Mouse (Mus musculus): ENCODE data around the gene Acadm. TPM values are rescaled to one million over a fixed set of nuclear protein-coding genes. Genes with fewer than 3 reads are reported as not detected.

Gene Acadm
- polyA plus RNA-seq, 1 experiment, result 59.9 TPM

- TF ChIP-seq POLR2A (IDR thresholded peaks at IDR 0.05; ENCODE audit: borderline replicate concordance, extremely low read depth, insufficient read depth, insufficient read length, poor library complexity, severe bottlenecking) (no peak), CTCF (IDR thresholded peaks at IDR 0.05; ENCODE audit: borderline replicate concordance, extremely low read depth, insufficient read depth, insufficient read length) (peak; percentile 63; the same call in 1 of the 2 replicates)
- peak; percentile 31 for DNase-seq (ENCODE audit: low read depth)
These were observed 17.4 kb upstream of the Acadm start for GRCm38 (mm10) chr3:153961632-153962389.

DNA sequence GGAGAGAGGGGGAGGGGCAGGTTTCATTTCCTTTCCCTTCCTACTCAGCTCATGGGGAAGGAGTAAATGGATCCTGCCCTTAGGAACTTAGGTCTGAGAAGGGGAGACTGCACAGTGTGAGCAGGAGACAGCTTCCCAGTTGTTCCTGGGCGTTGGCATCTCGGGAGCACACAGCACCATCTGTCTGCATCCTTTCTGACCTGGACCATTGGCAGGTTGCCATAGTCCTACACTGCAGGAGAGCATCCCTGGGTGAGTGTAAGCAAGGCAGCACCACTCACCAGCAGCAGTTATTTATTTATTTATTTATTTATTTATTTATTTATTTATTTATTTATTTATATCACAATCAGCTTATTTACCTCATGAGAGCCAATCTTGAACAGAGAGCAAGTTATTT is 16.5 kb upstream of the Acadm start:
- TF ChIP-seq CTCF (IDR thresholded peaks at IDR 0.05; ENCODE audit: borderline replicate concordance, extremely low read depth, insufficient read depth, insufficient read length) (no peak), POLR2A (IDR thresholded peaks at IDR 0.05; ENCODE audit: borderline replicate concordance, extremely low read depth, insufficient read depth, insufficient read length, poor library complexity, severe bottlenecking) (no peak)
- DNase-seq (ENCODE audit: low read depth), result peak; percentile 44

DNA sequence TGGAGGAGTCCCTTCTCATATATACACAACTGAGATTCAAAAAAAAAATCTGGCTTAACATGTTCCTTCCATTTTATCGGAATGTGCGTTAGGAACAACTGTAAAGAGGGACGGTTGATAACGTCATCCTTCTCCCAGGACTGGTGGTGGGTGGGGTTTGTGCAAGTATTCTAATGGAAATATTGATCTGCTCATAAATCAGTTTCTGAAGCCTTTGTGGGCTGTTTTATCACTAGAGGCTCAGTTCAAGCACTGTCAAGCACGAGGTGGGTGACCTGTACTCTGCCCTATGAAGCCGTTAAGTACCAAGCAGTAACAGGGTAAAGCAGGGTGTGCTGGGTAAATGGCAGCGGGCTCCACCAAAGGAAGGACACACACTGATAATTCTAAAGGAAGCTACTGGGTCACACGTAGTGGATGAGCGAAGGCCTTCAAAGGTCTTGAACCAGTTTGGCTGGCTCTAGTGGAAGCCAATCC is 15.3 kb upstream of the Acadm start:
- DNase-seq (ENCODE audit: low read depth), result no peak
- no peak for TF ChIP-seq POLR2A (IDR thresholded peaks at IDR 0.05; ENCODE audit: borderline replicate concordance, extremely low read depth, insufficient read depth, insufficient read length, poor library complexity, severe bottlenecking)
- TF ChIP-seq CTCF (IDR thresholded peaks at IDR 0.05; ENCODE audit: borderline replicate concordance, extremely low read depth, insufficient read depth, insufficient read length), result no peak

DNA sequence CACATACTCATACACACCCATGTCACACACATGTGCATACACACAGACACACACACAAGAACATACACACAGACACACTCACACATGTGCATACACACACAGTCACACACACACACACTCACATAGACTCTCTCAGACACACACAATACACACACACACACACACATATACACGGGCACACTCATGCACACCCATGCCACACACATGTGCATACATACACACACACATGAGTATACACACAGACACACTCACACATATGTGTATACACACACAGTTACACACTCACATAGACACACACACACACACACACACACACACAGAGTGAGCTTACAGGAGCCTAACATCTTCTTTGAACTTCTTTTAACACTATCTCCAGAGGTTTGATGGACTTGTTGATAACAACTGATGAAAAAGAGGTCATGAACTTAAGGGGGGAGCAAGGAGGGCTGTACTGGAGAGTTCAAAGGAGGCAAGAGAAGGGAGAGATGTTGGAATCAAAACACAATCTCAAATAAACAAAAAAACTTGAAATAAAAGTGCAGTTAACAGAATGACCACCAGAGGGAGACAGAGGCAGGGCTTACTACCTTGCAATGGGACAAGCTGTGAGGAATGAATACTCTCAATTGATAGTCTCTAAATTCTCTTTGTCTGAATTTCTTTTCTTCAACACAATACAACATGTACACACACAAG is 14.8 kb upstream of the Acadm start:
- peak; percentile 77 for DNase-seq (ENCODE audit: low read depth)
- TF ChIP-seq CTCF (IDR thresholded peaks at IDR 0.05; ENCODE audit: borderline replicate concordance, extremely low read depth, insufficient read depth, insufficient read length), result peak; percentile 75
- no peak for TF ChIP-seq POLR2A (IDR thresholded peaks at IDR 0.05; ENCODE audit: borderline replicate concordance, extremely low read depth, insufficient read depth, insufficient read length, poor library complexity, severe bottlenecking)

DNA sequence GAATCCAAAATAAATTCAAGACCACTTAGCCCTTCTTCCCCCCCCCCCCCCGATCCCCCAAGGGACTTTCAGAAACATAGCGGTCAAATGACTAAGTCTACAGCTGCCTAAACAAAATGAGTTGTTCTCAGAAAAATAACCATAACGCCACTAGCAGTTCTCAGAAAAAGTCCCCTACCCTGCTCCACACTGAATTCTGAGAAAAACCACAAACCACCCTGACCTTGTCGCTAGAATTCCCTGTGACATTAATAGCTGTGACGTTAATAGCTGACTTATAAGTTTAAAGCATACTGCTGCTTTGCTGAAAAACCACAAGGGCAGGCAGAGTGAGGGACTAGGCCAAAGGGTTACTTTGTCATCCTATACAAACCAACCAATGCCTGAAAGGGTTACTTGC is 13.5 kb upstream of the Acadm start:
- TF ChIP-seq CTCF (IDR thresholded peaks at IDR 0.05; ENCODE audit: borderline replicate concordance, extremely low read depth, insufficient read depth, insufficient read length) (no peak), POLR2A (IDR thresholded peaks at IDR 0.05; ENCODE audit: borderline replicate concordance, extremely low read depth, insufficient read depth, insufficient read length, poor library complexity, severe bottlenecking) (no peak)
- DNase-seq (ENCODE audit: low read depth), result no peak

DNA sequence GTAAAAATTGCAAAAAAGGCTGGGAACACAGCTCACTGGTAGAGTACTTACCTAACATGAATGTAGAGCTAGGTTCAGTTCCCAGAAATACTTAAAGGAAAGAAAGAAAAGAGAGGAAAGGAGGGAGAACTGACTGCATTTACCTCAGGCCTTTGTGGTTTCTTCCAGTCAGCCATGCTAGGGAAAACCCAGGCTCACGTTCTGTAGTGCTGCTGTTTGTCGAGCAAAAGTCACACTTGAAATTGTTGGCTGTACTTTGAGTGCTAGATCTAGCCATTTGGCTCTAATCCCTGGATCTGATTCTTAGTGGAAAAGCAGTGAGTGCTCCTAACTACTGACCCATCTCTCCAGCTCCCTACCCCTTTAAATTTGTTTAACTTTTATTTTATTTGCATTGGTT is 3.7 kb upstream of the Acadm start:
- TF ChIP-seq POLR2A (IDR thresholded peaks at IDR 0.05; ENCODE audit: borderline replicate concordance, extremely low read depth, insufficient read depth, insufficient read length, poor library complexity, severe bottlenecking) (no peak), CTCF (IDR thresholded peaks at IDR 0.05; ENCODE audit: borderline replicate concordance, extremely low read depth, insufficient read depth, insufficient read length) (no peak)
- DNase-seq (ENCODE audit: low read depth), result no peak

- no peak for DNase-seq (ENCODE audit: low read depth)
- TF ChIP-seq POLR2A (IDR thresholded peaks at IDR 0.05; ENCODE audit: borderline replicate concordance, extremely low read depth, insufficient read depth, insufficient read length, poor library complexity, severe bottlenecking) (no peak), CTCF (IDR thresholded peaks at IDR 0.05; ENCODE audit: borderline replicate concordance, extremely low read depth, insufficient read depth, insufficient read length) (no peak)
These were observed 2.8 kb upstream of the Acadm start for GRCm38 (mm10) chr3:153947271-153947670.

- no peak for TF ChIP-seq POLR2A (IDR thresholded peaks at IDR 0.05; ENCODE audit: borderline replicate concordance, extremely low read depth, insufficient read depth, insufficient read length, poor library complexity, severe bottlenecking)
- TF ChIP-seq CTCF (IDR thresholded peaks at IDR 0.05; ENCODE audit: borderline replicate concordance, extremely low read depth, insufficient read depth, insufficient read length), result no peak
- DNase-seq (ENCODE audit: low read depth), result no peak
These were observed 514 bp downstream of the Acadm start for GRCm38 (mm10) chr3:153943901-153944334.

- peak; percentile 59 for DNase-seq (ENCODE audit: low read depth)
- TF ChIP-seq POLR2A (IDR thresholded peaks at IDR 0.05; ENCODE audit: borderline replicate concordance, extremely low read depth, insufficient read depth, insufficient read length, poor library complexity, severe bottlenecking) (no peak), CTCF (IDR thresholded peaks at IDR 0.05; ENCODE audit: borderline replicate concordance, extremely low read depth, insufficient read depth, insufficient read length) (no peak)
These were observed 1.3 kb downstream of the Acadm start for GRCm38 (mm10) chr3:153943003-153943640.

GRCm38 (mm10) chr3:153941613-153942012 is 2.8 kb downstream of the Acadm start:
- TF ChIP-seq CTCF (IDR thresholded peaks at IDR 0.05; ENCODE audit: borderline replicate concordance, extremely low read depth, insufficient read depth, insufficient read length) (no peak), POLR2A (IDR thresholded peaks at IDR 0.05; ENCODE audit: borderline replicate concordance, extremely low read depth, insufficient read depth, insufficient read length, poor library complexity, severe bottlenecking) (no peak)
- no peak for DNase-seq (ENCODE audit: low read depth)

DNA sequence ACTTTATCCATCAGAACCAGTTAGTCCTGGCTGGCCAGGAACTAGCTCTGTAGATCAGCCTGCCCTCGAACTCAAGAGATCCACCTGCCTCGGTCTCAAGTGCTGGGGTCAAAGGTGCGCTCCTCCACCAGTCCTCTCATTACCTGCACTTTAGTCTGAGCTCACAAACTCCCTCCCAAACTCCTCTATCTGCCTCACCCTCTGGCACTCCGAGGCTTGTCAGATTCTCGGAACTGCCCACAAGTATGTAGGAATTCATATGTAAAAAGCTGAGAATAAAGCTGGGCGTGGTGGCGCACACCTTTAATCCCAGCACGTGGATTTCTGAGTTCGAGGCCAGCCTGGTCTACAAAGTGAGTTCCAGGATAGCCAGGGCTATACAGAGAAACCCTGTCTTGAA is 3.9 kb downstream of the Acadm start:
- no peak for TF ChIP-seq POLR2A (IDR thresholded peaks at IDR 0.05; ENCODE audit: borderline replicate concordance, extremely low read depth, insufficient read depth, insufficient read length, poor library complexity, severe bottlenecking)
- no peak for TF ChIP-seq CTCF (IDR thresholded peaks at IDR 0.05; ENCODE audit: borderline replicate concordance, extremely low read depth, insufficient read depth, insufficient read length)
- DNase-seq (ENCODE audit: low read depth), result no peak

Data from brain, embryonic 14.5 days (tissue).